Mouse (Mus musculus) thymus, postnatal 25 days (tissue): ENCODE results near the gene Thrsp.

ENCODE experiments used
- DNase-seq: peaks from one replicate; pipeline ENCODE4 v3.0.0; 2022

Gene Thrsp

GRCm38 (mm10) chr7:97416473-97416872 is 1.1 kb downstream of the Thrsp start:
- DNase-seq = no peak

DNA sequence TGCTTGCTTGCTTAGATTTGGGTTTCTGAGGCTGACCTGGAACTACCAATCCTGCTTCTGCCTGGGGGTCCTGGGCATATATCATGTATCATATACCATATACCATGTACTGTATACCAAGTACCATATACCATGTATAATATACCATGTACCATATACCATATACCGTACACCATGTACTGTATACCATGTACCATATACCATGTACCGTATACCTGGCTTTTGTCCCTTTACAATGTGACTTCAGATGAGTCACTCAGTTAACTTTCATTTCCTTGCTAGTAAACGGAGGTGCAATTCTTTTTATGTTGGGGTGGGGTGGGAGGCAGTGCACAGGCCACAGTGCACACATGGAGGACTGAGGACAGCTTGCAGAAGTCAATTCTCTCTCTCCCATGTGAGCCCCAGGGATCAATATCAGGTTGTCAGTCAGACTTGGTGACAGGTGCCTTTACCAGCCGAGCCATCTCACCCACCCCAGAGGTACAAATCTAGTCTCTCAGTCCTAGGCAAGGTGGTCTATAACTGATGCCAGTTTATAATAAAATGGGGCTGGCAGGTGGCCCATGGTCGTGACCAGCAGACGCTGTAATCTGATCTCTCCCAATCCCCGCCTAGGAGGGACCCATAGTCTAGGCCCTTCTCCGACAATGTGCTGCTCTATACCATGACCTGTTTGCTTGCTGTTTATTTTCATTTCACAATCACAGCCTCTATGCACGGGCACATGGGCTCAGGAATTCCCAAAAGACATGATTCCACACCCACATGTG is 2.4 kb downstream of the Thrsp start:
- no peak for DNase-seq

DNA sequence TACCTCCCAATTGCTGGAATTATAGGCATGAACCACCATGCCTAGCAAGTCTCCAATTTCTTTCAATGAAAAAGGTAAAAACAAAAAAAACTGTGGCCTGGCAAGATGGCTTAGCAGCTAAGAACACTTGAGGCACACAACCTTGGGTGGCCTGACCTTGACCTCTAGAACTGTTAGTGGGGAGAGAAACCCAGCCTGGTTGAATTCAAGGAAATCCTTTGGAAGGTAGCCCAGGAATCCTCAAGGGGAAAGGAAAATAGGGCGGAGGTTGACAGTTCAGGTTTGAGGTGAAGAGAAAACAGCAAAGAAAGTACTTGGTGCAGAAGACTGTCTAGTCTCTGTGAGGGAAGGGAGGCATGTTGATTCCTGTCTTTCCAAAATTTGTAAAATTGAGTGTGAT is 3.1 kb downstream of the Thrsp start:
- no peak for DNase-seq

DNA sequence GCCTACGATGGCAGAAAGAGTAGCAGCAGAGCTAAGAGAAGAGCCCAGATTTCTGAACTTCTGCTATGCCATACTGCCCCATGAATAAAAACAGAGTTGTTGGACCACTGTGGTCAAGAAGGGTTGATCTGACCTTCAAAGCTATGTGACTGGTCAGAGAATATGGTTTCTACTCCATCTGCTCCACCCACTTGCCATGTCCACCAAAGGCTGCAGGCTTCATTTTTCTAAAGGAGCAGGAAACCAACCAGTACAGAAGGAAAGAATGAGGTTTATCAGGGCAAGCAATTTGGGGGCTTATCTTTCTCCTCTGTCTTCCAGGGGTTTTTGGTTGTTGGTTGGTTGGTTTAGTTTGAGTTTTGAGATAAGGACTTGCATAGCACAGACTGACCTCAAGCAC is 3.5 kb downstream of the Thrsp start:
- no peak for DNase-seq

DNA sequence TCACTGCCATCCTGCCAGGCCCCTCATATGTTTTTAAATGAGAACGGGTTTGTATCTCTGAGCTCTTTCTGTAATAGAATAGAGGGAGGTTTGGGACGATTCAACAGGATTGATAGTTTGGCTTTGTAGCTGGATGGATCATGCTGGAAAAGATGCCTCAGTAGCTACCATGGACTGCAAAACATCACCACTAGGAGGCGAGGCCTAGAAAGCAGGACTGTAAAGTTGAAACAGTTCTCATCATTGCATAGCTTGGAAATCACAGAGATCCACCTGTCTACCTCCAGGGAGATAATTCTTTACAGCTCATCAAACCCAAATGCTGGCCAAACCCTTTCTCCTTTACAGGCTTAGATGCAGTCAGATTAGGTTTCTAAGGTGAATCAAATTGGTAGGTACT is 6.0 kb downstream of the Thrsp start:
- DNase-seq = no peak

DNA sequence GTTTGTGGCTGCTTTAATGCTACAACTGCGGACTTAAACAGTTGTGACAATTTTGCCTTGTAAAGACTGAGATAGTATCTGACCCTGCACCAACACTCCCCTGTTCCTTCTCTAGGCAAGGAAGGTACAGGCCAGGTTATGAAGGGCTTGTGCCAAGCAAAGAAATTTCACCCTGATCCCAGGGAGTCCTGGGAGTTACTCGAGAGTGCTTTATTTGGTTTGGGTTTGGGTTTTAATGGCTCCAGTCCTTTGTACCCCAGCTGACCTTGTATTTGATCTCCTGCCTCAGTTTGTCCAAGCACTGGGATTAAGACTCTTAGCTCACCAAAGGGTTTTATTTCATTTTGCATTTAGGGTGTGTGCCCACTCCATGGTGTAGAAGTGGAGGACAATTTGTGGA is 6.4 kb downstream of the Thrsp start:
- no peak for DNase-seq

GRCm38 (mm10) chr7:97407145-97407544 is 10.4 kb downstream of the Thrsp start:
- no peak for DNase-seq

GRCm38 (mm10) chr7:97399960-97400715 is 17.4 kb downstream of the Thrsp start, which contains the start of gene Ndufc2:
Gene Ndufc2, plus strand, starts transcription at chr7:97400003.
- DNase-seq = peak; percentile 77

- no peak for DNase-seq
These were observed 18.6 kb downstream of the Thrsp start for GRCm38 (mm10) chr7:97398943-97399342.

DNA sequence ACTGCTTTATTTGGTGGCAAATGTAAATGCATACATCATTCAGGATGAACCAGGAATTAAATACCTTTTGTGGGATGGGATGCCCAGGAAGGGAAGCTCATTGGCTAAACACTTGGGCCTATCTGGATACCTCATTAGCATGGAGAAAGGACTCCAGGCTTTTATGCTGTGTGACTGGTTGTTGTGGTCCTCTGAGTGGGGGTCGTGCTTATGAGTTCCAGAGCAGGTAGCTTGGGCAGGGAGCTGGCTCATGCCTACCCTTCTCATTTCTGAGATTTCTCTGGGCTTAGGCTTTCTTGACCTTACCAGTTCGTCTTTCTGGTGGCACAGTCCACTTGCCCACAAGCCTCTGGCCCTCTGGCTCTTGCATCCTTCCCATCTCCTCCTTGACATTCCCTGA is 23.2 kb downstream of the Thrsp start:
- DNase-seq = no peak

- no peak for DNase-seq
These were observed 25.5 kb downstream of the Thrsp start for GRCm38 (mm10) chr7:97392079-97392445.

DNA sequence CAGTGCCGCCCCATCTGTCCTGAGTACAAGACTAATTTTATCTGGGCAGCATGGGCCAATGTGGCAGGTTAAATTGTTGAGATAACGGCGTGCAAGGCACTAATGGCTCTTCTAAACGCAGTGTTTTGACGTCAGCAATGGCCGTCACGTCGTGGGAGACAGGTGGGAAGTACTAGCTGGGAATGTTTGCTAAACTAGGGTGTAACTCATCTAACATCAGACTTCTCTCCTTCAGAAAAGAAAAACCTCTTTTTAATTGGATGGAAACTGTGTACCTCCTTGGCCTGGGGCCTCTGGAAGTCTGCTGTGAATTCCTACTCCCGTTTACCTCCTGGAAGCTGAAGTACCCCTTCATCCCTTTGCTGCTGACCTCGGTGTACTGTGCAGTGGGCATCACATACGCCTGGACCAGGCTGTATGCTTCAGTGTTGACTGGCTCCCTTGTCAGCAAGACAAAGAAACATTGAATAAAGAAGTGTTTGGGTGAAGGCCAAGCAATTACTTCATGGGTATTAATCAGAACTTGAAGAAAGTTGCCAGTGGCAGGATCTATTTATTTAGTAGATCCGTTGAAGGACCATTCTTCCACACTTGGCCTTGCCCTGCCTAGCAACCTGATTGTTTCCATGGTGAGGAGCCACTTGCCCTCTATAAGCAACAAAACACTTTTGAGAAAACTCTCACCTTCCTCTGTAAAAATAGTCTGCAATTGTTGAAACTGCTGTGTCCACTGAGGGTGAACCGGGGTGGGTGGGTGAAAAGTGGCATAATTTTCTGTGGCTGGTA is 26.0 kb downstream of the Thrsp start:
- no peak for DNase-seq

- DNase-seq = no peak
These were observed 29.0 kb downstream of the Thrsp start for GRCm38 (mm10) chr7:97388541-97388940.

DNA sequence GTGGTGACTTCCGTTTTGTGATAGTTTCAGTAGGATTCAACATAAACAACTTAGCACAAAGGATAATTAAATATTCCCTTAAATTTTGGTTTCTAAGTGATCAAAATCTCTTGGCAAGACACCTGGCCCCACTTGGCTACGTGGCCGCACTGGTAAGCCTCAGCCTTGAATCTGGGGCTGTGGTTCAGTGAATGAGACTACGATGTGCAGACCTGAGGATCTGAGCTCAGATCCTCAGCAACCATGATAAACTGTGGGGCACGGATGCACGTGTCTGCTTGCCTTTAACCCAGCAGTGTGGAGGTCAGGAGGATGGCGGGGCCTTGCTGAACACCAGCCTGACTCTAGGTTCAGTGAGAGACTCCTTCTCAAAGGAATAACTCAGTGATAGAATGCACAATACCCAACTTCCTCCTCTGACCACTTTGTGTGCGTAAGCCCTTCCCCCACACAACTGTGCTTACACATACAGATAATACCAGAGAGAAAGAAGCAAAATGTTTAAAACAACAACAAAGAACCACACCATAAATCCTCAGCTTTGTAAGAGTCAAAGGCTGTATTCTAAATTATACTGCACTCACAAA is 29.9 kb downstream of the Thrsp start:
- DNase-seq = peak; percentile 41

DNA sequence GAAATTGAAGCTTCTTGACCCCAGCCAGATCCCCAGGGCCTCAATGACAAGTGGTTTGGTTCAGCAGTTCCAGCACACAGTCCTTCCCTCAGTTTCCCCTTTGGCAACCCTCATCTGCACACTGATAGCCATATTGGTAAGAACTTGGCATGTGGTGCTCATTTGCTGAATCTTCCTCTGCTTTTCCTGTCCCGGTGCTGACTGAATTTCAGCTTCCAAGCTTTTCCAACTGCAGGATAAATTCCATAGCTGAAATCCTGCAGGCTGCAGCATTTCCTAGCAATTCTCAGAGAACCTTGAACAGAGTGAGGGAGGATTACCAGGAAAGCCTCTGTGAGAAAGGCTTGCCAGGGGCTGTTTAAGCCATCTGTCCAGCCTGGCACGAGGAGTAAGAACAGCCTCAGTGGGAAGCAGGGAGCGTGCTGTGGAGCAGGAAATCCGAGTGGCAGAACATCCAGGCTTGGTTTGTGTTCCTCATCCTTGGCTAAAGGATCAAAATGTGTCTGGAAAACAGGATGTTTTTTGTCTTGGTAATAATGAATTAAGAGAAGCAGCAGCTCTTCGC is 30.6 kb downstream of the Thrsp start:
- DNase-seq = no peak

- peak; percentile 5 for DNase-seq
These were observed 31.3 kb downstream of the Thrsp start for GRCm38 (mm10) chr7:97386106-97386805.

GRCm38 (mm10) chr7:97383496-97384132 is 33.9 kb downstream of the Thrsp start:
- no peak for DNase-seq

GRCm38 (mm10) chr7:97382661-97383060 is 34.9 kb downstream of the Thrsp start:
- DNase-seq = no peak

DNA sequence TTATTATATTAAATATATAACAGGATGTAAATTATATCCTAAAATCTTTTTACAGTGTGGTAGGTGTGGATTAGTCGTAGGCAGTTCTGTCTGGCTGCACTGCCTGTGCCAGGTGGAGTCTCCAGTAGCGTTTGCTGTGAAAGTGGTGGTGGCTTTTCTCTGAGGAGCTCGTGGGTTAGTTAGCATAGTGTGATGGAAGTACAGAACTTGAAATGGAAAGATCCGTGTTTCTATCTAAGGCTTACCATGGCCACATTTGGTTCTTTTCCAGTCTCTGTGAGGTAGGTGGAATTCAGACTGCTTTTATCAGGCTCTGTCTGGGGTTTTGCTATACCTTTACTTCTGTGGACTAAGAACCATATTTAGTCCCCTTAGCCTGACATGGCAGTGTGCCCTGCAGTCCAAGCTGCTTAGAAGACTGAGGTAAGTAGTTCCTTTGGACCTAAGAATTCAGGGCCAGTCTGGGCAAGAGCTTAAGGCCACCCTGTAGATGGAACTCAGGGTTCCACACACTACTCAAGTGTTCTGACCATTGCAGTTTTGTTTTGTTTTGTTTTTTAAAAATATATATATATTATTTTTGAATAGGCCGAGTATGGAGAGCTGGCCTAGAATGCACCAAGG is 36.9 kb downstream of the Thrsp start:
- DNase-seq = no peak

GRCm38 (mm10) chr7:97379304-97379703 is 38.2 kb downstream of the Thrsp start:
- no peak for DNase-seq

- no peak for DNase-seq
These were observed 41.6 kb downstream of the Thrsp start for GRCm38 (mm10) chr7:97375906-97376305.
